Comparison of ENCODE assay signal across 8 mouse cellular contexts in the genomic region with DNA sequence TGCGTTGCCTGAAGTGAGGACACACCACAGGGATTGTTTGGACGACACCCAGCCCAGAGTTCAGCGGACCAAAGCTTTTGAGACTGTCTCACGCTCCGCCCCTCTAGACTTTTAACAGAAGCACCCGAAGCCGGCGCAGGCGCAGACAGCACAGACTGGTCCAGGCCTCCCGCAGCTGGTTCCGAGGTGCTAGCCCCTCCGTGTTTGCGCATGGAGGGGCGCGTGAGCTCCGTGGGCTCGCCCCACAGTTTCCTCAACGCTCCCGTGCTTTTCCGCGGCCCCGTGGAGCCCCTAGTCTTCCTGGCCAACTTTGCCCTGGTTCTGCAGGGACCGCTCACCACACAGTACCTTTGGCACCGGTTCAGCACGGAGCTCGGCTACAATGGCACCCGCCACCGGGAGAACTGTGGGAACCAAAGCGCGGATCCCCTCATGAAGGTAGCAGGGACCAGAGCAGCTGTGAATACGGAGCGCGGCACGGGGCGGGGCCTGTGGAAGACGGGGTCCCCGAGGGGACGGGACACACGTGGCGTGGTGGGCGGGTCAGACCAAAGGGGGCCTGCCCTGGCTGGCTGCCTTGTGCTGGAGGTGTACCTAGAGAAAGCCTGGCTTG. TPM values are rescaled to one million over a fixed set of nuclear protein-coding genes. Genes with fewer than 3 reads are reported as not detected.
DNase-seq lines count a peak whose midpoint lies in the region; ATAC-seq lines count a peak whose summit lies in the region.

A gene (plus strand): TSS at position 130 of the 613 bp plus-strand sequence.

- peak within 1 kb of the TSS; percentile 73 for H3K4me2 ChIP-seq in lung, embryonic 16.5 days (ENCODE audit: low read depth, low read length)

- peak; percentile 97 for ATAC-seq in lung, embryonic 16.5 days (ENCODE audit: low read depth)

- peaks cover 5% of the 10 kb centered on the region; the same call in 1 of the 2 replicates for H3K9me3 ChIP-seq in hindbrain, embryonic 10.5 days
- no peaks in the 10 kb centered on the region for H3K9me3 ChIP-seq in lung, embryonic 16.5 days (ENCODE audit: control insufficient read depth, low read length)

- H3K4me1 ChIP-seq in hindbrain, embryonic 10.5 days (replicated peaks), result peaks cover 32% of the 10 kb centered on the region
- peaks cover 11% of the 10 kb centered on the region for H3K4me1 ChIP-seq in lung, embryonic 16.5 days (replicated peaks; ENCODE audit: control insufficient read depth, insufficient read depth, low read length)

- H3K27me3 ChIP-seq in hindbrain, embryonic 10.5 days (ENCODE audit: insufficient read depth, poor library complexity, severe bottlenecking), result no peaks in the 10 kb centered on the region
- H3K27me3 ChIP-seq in lung, embryonic 16.5 days (ENCODE audit: control insufficient read depth, insufficient read depth, low read depth, low read length), result no peaks in the 10 kb centered on the region

- under 1% methylated on average over 41 of the region's 41 CpGs for WGBS in hindbrain, embryonic 10.5 days
- under 1% methylated on average over 41 of the region's 41 CpGs for WGBS in lung, embryonic 16.5 days

- H3K27ac ChIP-seq in hindbrain, embryonic 10.5 days, result peak within 1 kb of the TSS; percentile 98
- peak within 1 kb of the TSS; percentile 90 for H3K27ac ChIP-seq in lung, embryonic 16.5 days (ENCODE audit: low read length)

- peak within 1 kb of the TSS; percentile 80 for H3K9ac ChIP-seq in lung, embryonic 16.5 days (ENCODE audit: low read length)

- peak within 1 kb of the TSS; percentile 88 for H3K4me3 ChIP-seq in hindbrain, embryonic 10.5 days
- peak within 1 kb of the TSS; percentile 70 for H3K4me3 ChIP-seq in lung, embryonic 16.5 days (ENCODE audit: low read length)

- peak; percentile 51 for DNase-seq in MEL-GATA-1-ER (ENCODE audit: extremely low read depth, low read depth)
- DNase-seq in cerebellum, adult 9-10 months, result peak; percentile 63
- DNase-seq in frontal cortex, adult 2 months (ENCODE audit: extremely low spot score in 1 of 2, low spot score in 1 of 2), result peak; percentile 49 to 81
- DNase-seq in hindbrain, embryonic 10.5 days (ENCODE audit: low spot score), result peak; percentile 85
- DNase-seq in layer of hippocampus, adult 9-11 months, result peak; percentile 85
- peak; percentile 77 for DNase-seq in ovary, postnatal 10 days (ENCODE audit: low spot score)
- peak; percentile 49 to 51 for DNase-seq in thymus, postnatal 10 days (ENCODE audit: low spot score in 2 of 2)

- H3K36me3 ChIP-seq in hindbrain, embryonic 10.5 days, result no peaks in the 10 kb centered on the region
- H3K36me3 ChIP-seq in lung, embryonic 16.5 days (ENCODE audit: control insufficient read depth, insufficient read depth, low read length), result no peaks in the 10 kb centered on the region

RNA-seq across cellular contexts. Expression of the gene that starts here (rescaled TPM):
- polyA plus RNA-seq in frontal cortex, adult 2 months (2012; rRNA removed), result 14.1 and 14.4 TPM in 2 replicates
- 20.2 and 21.1 TPM in 2 replicates for polyA plus RNA-seq in hindbrain, embryonic 10.5 days (2016; fragmentation: Nextera tagmentation; extraction: Ambion mirVana)
- polyA plus RNA-seq in lung, embryonic 16.5 days (2015; fragmentation: Nextera tagmentation; extraction: Ambion mirVana), result 12.2 TPM in 2 replicates

Comparison
In these comparisons a context has a peak if more than half of its experiments do, and no peak if none do; other contexts are left out.
1. Peak in every context shown above with its lines: DNase-seq, ATAC-seq, H3K4me3 ChIP-seq and H3K27ac ChIP-seq.